Mouse (Mus musculus) B cell, adult (primary cell): ENCODE results near the gene Ttll10. TPM values are rescaled to one million over a fixed set of nuclear protein-coding genes. Genes with fewer than 3 reads are reported as not detected.

ENCODE experiments used
- total RNA-seq: library from RNA; stranded (reverse); gene quantifications from 4 replicates; pipeline ENCODE4 v1.2.4, GENCODE M21; 2023; ENCODE audit not compliant: inconsistent age

Ttll10 gene
- total RNA-seq: not detected in 4 replicates

DNA sequence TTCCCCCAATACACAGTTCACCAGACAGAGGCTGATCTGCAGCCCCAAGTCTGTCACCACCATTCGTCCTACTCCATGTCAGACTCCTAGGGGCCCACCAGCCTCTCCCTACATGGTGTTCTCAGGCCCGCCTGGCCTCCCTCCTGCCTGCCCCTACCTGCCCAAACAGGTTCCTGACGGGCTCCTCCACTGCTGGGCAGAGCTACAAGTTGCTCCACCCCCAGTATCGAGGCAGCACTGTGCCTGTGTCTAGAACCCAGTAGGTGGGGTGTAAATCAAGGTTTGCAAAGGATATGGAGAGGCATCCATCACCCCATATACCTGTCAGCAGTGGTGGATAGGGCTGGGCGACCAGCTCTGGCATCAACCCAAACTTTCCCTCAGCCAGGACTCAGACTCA lies at the start of gene Ttll10:
Gene Ttll10 (minus strand): TSS at position 154 of the 400 bp plus-strand sequence.

DNA sequence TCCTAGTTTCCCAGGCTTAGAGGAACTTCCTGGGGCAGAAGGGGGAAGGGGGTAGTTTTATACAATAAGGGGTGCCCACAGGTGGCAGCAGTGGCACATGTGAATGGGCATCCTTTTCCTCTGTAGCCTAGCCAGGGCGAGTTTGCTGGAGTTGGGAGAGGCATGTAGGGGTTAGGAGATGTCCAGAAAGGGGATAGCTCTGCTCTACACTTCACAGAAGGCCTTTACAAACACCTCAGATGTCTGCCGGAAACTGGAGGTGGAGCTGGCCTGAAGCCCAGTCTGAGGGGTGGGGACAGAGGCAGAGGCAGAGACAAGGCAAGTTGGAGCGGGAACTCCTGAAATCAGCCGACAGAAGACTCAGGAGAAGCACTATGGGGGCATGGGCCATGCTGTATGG lies 33.2 kb downstream of the Ttll10 start, which contains the start of gene Tnfrsf18:
Gene Tnfrsf18 (plus strand): TSS at position 152 of the 400 bp plus-strand sequence.

GRCm38 (mm10) chr4:156013637-156014036 lies 45.6 kb downstream of the Ttll10 start, which contains the start of gene Tnfrsf4:
Gene Tnfrsf4, plus strand, starts transcription at chr4:156013843.

GRCm38 (mm10) chr4:155992241-155992905 lies 66.8 kb downstream of the Ttll10 start, which contains the start of the genes B3galt6 and Sdf4:
Gene B3galt6, minus strand, starts transcription at chr4:155992649.
Gene Sdf4, plus strand, starts transcription at chr4:155992872.

Other genes starting within 250 kb of the Ttll10 start
- 212 to 234 TPM (median 221 TPM) in 4 replicates for gene Ccnl2, start 246.9 kb downstream of the Ttll10 start, total RNA-seq
- 72.7 to 92.7 TPM (median 80.5 TPM) in 4 replicates for gene Aurkaip1, start 228.1 kb downstream of the Ttll10 start, total RNA-seq
- gene Mxra8, start 219.7 kb downstream of the Ttll10 start, total RNA-seq: 10.4 to 12.7 TPM (median 11.4 TPM) in 4 replicates
- gene Dvl1, start 212.0 kb downstream of the Ttll10 start, total RNA-seq: 59.0 to 80.3 TPM (median 71.7 TPM) in 4 replicates
- gene Tas1r3, start 196.1 kb downstream of the Ttll10 start, total RNA-seq: 0.55 to 1.4 TPM (median 1.0 TPM) in 4 replicates
- gene Cptp, start 190.0 kb downstream of the Ttll10 start, total RNA-seq: 5.7 to 9.4 TPM (median 8.1 TPM) in 4 replicates
- 44.3 to 52.8 TPM (median 52.3 TPM) in 4 replicates for gene Ints11, start 189.9 kb downstream of the Ttll10 start, total RNA-seq
- 21.1 to 25.0 TPM (median 23.6 TPM) in 4 replicates for gene Pusl1, start 167.6 kb downstream of the Ttll10 start, total RNA-seq
- 66.3 to 71.7 TPM (median 69.2 TPM) in 4 replicates for gene Acap3, start 167.6 kb downstream of the Ttll10 start, total RNA-seq
- 98.2 to 110 TPM (median 106 TPM) in 4 replicates for gene Ube2j2, start 115.6 kb downstream of the Ttll10 start, total RNA-seq
- 1.6 to 3.1 TPM (median 2.1 TPM) in 4 replicates for gene C1qtnf12, start 97.1 kb downstream of the Ttll10 start, total RNA-seq
- gene B3galt6, start 66.8 kb downstream of the Ttll10 start, total RNA-seq: 2.3 to 3.4 TPM (median 2.8 TPM) in 4 replicates
- 120 to 134 TPM (median 127 TPM) in 4 replicates for gene Sdf4, start 66.5 kb downstream of the Ttll10 start, total RNA-seq
- 6.0 to 9.5 TPM (median 7.1 TPM) in 4 replicates for gene Tnfrsf4, start 45.6 kb downstream of the Ttll10 start, total RNA-seq
- 13.5 to 16.3 TPM (median 14.2 TPM) in 4 replicates for gene Tnfrsf18, start 33.2 kb downstream of the Ttll10 start, total RNA-seq
- gene 9430015G10Rik, start 50.6 kb upstream of the Ttll10 start, total RNA-seq: 49.2 to 80.5 TPM (median 61.4 TPM) in 4 replicates
- 0.67 to 1.3 TPM (median 0.90 TPM) in 4 replicates for gene Rnf223, start 71.1 kb upstream of the Ttll10 start, total RNA-seq
- 2.6 to 4.3 TPM (median 3.5 TPM) in 4 replicates for gene Agrn, start 138.1 kb upstream of the Ttll10 start, total RNA-seq
- 5.4 to 10.8 TPM (median 7.2 TPM) in 4 replicates for gene Isg15, start 141.4 kb upstream of the Ttll10 start, total RNA-seq
- gene AW011738, start 143.9 kb upstream of the Ttll10 start, total RNA-seq: 8.0 to 11.2 TPM (median 9.5 TPM) in 4 replicates
- 0.32 to 0.58 TPM (median 0.39 TPM) in 3 of 4 replicates, not detected in the other for gene Perm1, start 156.5 kb upstream of the Ttll10 start, total RNA-seq
- 39.6 to 41.2 TPM (median 39.8 TPM) in 4 replicates for gene Plekhn1, start 175.4 kb upstream of the Ttll10 start, total RNA-seq
- gene Noc2l, start 176.6 kb upstream of the Ttll10 start, total RNA-seq: 91.6 to 108 TPM (median 97.3 TPM) in 4 replicates
- gene Samd11, start 196.2 kb upstream of the Ttll10 start, total RNA-seq: 6.6 to 11.7 TPM (median 9.7 TPM) in 4 replicates